Mouse (Mus musculus) liver, adult 2 months (tissue): ENCODE results near the gene Map3k5. TPM values are rescaled to one million over a fixed set of nuclear protein-coding genes. Genes with fewer than 3 reads are reported as not detected.
A peak's percentile ranks its signal among the peaks of the same experiment; 100 is the strongest.

Experiments
- DNase-seq: peaks from one replicate; pipeline ENCODE4 v3.0.0-alpha.2; 2011; ENCODE audit warnings: low read depth, low spot score; ENCODE audit errors: extremely low read depth
- H3K27ac ChIP-seq: fragments of 200-500 bp; replicated peaks from 2 replicates; pipeline ENCODE4 v1.5.1; 2012; ENCODE audit warnings: low read depth, mild to moderate bottlenecking, control low read depth, inconsistent platforms, low read length; ENCODE audit not compliant: insufficient read depth
- H3K27me3 ChIP-seq: fragments of 200-500 bp; 2 replicates; pipeline ENCODE4 v1.6.1; 2012; ENCODE audit warnings: mild to moderate bottlenecking, moderate library complexity, low read length, inconsistent platforms; ENCODE audit not compliant: control insufficient read depth, insufficient read depth
- H3K36me3 ChIP-seq: fragments of 200-500 bp; 2 replicates; pipeline ENCODE4 v1.6.1; 2012; ENCODE audit warnings: low read length, inconsistent platforms; ENCODE audit not compliant: control insufficient read depth, insufficient read depth
- H3K4me1 ChIP-seq: fragments of 200-500 bp; 2 replicates; pipeline ENCODE4 v1.6.1; 2011; ENCODE audit warnings: low read length; ENCODE audit not compliant: control insufficient read depth, insufficient read depth
- H3K4me3 ChIP-seq: fragments of 200-500 bp; 2 replicates; pipeline ENCODE4 v1.5.1; 2011; ENCODE audit warnings: low read depth, mild to moderate bottlenecking, control low read depth, low read length, moderate library complexity; ENCODE audit not compliant: insufficient read depth
- H3K79me2 ChIP-seq: fragments of 200-500 bp; 2 replicates; pipeline ENCODE4 v1.6.1; 2012; ENCODE audit warnings: inconsistent platforms, mild to moderate bottlenecking, low read length, moderate library complexity; ENCODE audit not compliant: control insufficient read depth, insufficient read depth
- H3K9ac ChIP-seq: fragments of 200-500 bp; 2 replicates; pipeline ENCODE4 v1.6.1; 2012; ENCODE audit warnings: low read depth, mild to moderate bottlenecking, control low read depth, inconsistent platforms, low read length
- CTCF ChIP-seq: fragments of 200-500 bp; IDR thresholded peaks from 2 replicates; pipeline ENCODE4 v1.5.1; 2011; ENCODE audit warnings: low read depth, low read length, control low read depth
- POLR2A ChIP-seq: fragments of 200-500 bp; IDR thresholded peaks from 2 replicates; pipeline ENCODE4 v1.6.1; 2011; ENCODE audit warnings: low read length, control low read depth; ENCODE audit not compliant: insufficient read depth; ENCODE audit errors: extremely low read depth
- WGBS: fragments of 180-500 bp; shearing (Covaris S2); methylation state at CpG from one replicate; pipeline ENCODE4 v1.1.7; 2018; 5-methylcytosine and 5-hydroxymethylcytosine counted together
- polyA plus RNA-seq: library from polyadenylated mRNA; depleted of rRNA; stranded (reverse); fragments of >200 nt; gene quantifications from 2 replicates; pipeline ENCODE4 v1.2.3, GENCODE M21; 2012
- total RNA-seq: library from RNA; depleted of rRNA; stranded (reverse); fragments of >200 nt; gene quantifications from 2 replicates; pipeline ENCODE4 v1.2.3, GENCODE M21; 2014

Map3k5 gene
- total and polyA plus RNA-seq, 2 experiments, result 2.9 to 25.4 TPM

DNA sequence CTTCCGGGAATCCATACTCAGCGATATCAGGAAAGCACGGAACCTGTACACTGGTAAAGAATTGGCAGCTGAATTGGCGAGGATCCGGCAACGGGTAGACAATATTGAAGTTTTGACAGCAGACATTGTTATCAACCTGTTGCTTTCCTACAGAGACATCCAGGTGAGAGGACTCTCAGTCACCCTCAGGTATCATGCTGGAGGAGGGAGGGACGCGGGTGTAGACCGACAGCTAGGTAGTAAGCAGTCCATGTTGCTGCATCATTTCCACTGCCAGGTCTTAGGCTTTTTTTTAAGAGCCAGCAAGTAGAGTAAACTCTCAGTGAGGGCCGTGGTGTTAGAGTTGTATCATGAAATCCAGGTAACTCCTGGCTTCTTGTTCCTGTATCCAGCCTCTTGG is 90.6 kb downstream of the Map3k5 start:
- Histone ChIP-seq H3K9ac (no peak overlapping the region), H3K27me3 (no peaks in the 10 kb centered on the region), H3K79me2 (no peaks in the 10 kb centered on the region), H3K4me3 (no peak overlapping the region), H3K27ac (no peak overlapping the region), H3K4me1 (no peaks in the 10 kb centered on the region; the same call in 1 of the 2 replicates), H3K36me3 (peaks cover 30% of the 10 kb centered on the region)
- no peak for DNase-seq
- 72% methylated on average over 10 of the region's 10 CpGs for WGBS
- TF ChIP-seq POLR2A, result no peak
- no peak for TF ChIP-seq CTCF

- DNase-seq, result no peak
- no peaks in the 10 kb centered on the region; the same call in 1 of the 2 replicates for H3K4me1 ChIP-seq
- peaks cover 28% of the 10 kb centered on the region for H3K36me3 ChIP-seq
- TF ChIP-seq CTCF (no peak), POLR2A (no peak)
- H3K79me2 ChIP-seq, result no peaks in the 10 kb centered on the region
- no peak overlapping the region for H3K9ac ChIP-seq
- no peak overlapping the region for H3K27ac ChIP-seq
- no peaks in the 10 kb centered on the region for H3K27me3 ChIP-seq
- no peak overlapping the region for H3K4me3 ChIP-seq
- 86% methylated on average over 12 of the region's 12 CpGs for WGBS
These were observed 91.7 kb downstream of the Map3k5 start for GRCm38 (mm10) chr10:20025781-20026520.

DNA sequence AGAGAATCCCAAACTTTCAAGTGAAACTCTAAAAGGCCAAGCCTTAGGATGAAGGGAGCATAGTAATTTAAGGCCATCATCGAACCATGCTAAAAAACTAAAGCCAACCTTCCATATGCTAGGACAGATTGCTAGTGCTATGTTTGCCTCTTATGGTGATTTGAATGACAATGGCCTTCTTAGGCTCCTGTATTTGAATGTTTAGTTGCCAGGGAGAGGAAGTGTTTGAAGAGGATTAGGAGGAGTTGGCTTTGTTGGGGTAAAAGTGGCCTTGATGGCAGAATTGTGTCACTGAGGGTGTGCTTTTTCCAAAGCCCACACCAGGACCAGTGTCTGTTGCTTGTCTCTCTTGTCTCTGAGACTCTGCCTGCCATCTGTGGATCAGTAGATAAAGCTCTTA is 96.4 kb downstream of the Map3k5 start:
- TF ChIP-seq POLR2A (no peak), CTCF (no peak)
- Histone ChIP-seq H3K4me3 (no peak overlapping the region), H3K9ac (no peak overlapping the region), H3K27ac (no peak overlapping the region), H3K4me1 (no peaks in the 10 kb centered on the region), H3K36me3 (peaks cover 20% of the 10 kb centered on the region), H3K27me3 (no peaks in the 10 kb centered on the region), H3K79me2 (no peaks in the 10 kb centered on the region; the same call in 1 of the 2 replicates)
- WGBS, result 85% methylated on average over 1 of the region's 1 CpGs
- no peak for DNase-seq

GRCm38 (mm10) chr10:20031936-20032335 is 97.7 kb downstream of the Map3k5 start:
- DNase-seq, result peak; percentile 65
- Histone ChIP-seq H3K27ac (no peak overlapping the region), H3K36me3 (peaks cover 13% of the 10 kb centered on the region), H3K9ac (no peak overlapping the region), H3K4me1 (no peaks in the 10 kb centered on the region), H3K79me2 (no peaks in the 10 kb centered on the region; the same call in 1 of the 2 replicates), H3K4me3 (no peak overlapping the region), H3K27me3 (no peaks in the 10 kb centered on the region)
- TF ChIP-seq POLR2A, result no peak
- WGBS, result 42% methylated on average over 2 of the region's 2 CpGs

- Histone ChIP-seq H3K36me3 (no peaks in the 10 kb centered on the region), H3K27ac (no peak overlapping the region), H3K4me1 (peaks cover 2% of the 10 kb centered on the region; the same call in 1 of the 2 replicates), H3K79me2 (no peaks in the 10 kb centered on the region; the same call in 1 of the 2 replicates), H3K9ac (no peak overlapping the region), H3K4me3 (no peak overlapping the region), H3K27me3 (no peaks in the 10 kb centered on the region)
- no peak for TF ChIP-seq CTCF
- no peak for TF ChIP-seq POLR2A
- no peak for DNase-seq
- WGBS, result 86% methylated on average over 2 of the region's 2 CpGs
These were observed 102.1 kb downstream of the Map3k5 start for GRCm38 (mm10) chr10:20036375-20036774.

- Histone ChIP-seq H3K36me3 (no peaks in the 10 kb centered on the region), H3K4me1 (peaks cover 2% of the 10 kb centered on the region; the same call in 1 of the 2 replicates), H3K79me2 (no peaks in the 10 kb centered on the region; the same call in 1 of the 2 replicates), H3K27ac (no peak overlapping the region), H3K27me3 (no peaks in the 10 kb centered on the region), H3K4me3 (no peak overlapping the region), H3K9ac (no peak overlapping the region)
- TF ChIP-seq CTCF (no peak), POLR2A (no peak)
- no peak for DNase-seq
- 86% methylated on average over 7 of the region's 7 CpGs for WGBS
These were observed 102.6 kb downstream of the Map3k5 start for GRCm38 (mm10) chr10:20036846-20037245.
